Mouse (Mus musculus): ENCODE measurements at regions not wholly inside any gene's neighbourhood (a gene's known extent, or its start where the extent isn't known, plus 50 kb on each side); places are given as distances from the start of the nearest gene placed in this dataset.

DNA sequence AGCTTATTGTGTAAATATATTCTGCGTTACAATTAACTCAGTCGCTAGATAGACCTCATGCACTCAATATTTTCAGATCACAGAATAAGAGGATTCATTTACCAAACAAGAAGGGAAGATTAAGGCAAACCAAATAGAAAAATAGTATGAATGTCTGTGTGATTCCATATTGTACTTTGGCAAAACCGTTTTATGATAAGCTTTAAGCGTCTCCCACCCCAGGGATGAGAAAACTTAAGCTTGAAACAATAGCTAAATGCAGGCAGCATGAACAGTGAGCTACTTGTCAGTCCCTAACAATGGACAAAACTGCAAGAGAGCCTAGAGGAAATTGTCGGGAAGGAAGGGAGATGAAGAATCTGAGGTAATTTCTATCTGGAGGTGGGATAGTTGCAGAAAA is 628.3 kb upstream of the Cypt12 start:
- H3K4me3 ChIP-seq (ENCODE audit: insufficient read depth, low read length): no peak overlapping the region
- H3K27ac ChIP-seq (ENCODE audit: insufficient read depth, low read length): no peak overlapping the region
- TF ChIP-seq POLR2A (IDR thresholded peaks at IDR 0.05; ENCODE audit: extremely low read depth, insufficient read depth, low read length): no peak
- no peaks in the 10 kb centered on the region for H3K4me1 ChIP-seq (ENCODE audit: control insufficient read depth, insufficient read depth, low read length)

DNA sequence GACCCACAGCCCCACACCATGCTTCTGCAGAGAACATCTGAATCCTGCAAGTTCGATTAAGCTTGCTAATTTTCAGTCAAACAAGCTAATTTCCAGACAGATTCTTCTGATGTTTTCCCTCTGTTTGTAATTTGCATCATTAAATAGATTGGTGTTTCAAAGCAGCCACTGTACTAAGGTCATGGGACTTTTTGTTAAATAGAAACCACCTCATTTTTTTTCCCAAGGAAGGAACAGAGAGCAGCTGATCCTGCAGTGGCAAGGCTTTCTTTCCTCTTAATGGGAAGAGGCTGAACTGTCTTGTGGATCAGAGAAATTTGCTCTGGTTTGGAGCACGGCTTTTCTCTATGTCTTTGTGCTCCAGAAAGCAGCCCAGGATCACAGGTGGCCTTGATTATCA is 625.9 kb upstream of the Cypt12 start:
- TF ChIP-seq CTCF (IDR thresholded peaks at IDR 0.05; ENCODE audit: extremely low read depth, insufficient read depth, low read length): no peak
- TF ChIP-seq POLR2A (IDR thresholded peaks at IDR 0.05; ENCODE audit: extremely low read depth, insufficient read depth, low read length): no peak
- Histone ChIP-seq H3K27ac (ENCODE audit: insufficient read depth, low read length) (no peak overlapping the region), H3K4me1 (ENCODE audit: control insufficient read depth, insufficient read depth, low read length) (no peaks in the 10 kb centered on the region), H3K4me3 (ENCODE audit: insufficient read depth, low read length) (no peak overlapping the region)

DNA sequence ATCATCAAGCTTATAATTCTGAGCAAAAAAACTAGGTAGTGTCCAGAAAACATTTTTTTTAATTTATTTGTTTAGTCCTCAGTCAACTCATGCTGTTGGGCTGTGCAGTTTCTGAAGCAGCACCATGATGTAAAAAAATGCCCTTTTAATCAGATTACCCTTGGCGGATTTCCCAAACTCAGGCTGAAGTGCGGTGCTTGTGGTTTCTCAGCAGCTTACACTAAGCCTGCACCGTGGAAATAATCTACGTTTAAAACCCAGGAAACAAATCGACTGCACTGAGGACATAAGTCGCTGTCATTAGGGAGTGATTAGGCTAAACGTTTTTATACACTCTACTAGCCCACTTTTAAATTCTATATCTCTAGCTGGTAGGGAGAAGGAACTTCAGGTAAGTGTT is 623.4 kb upstream of the Cypt12 start:
- Histone ChIP-seq H3K4me1 (ENCODE audit: control insufficient read depth, insufficient read depth, low read length) (no peaks in the 10 kb centered on the region), H3K4me3 (ENCODE audit: insufficient read depth, low read length) (no peak overlapping the region), H3K27ac (ENCODE audit: insufficient read depth, low read length) (no peak overlapping the region; the same call in 1 of the 2 replicates)
- TF ChIP-seq CTCF (IDR thresholded peaks at IDR 0.05; ENCODE audit: extremely low read depth, insufficient read depth, low read length): no peak
- no peak for TF ChIP-seq POLR2A (IDR thresholded peaks at IDR 0.05; ENCODE audit: extremely low read depth, insufficient read depth, low read length)

DNA sequence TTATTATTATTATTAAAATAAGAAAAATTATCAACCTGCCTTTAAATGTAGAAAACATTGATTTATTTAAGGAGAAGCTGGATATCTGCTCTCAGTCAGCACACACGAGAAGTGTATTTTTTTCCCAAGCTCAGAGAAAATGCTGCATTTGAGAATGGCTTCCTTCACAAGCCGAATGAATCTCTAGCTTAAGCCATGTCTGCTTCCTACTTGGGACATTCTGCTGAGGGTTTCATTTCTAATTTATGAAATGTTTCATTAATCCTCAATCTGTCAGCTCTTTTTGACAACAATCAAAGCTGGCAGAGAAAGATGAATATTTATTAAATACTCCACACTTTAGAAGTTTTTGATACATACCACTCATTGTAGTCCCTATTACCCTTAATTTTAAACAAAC is 622.4 kb upstream of the Cypt12 start:
- Histone ChIP-seq H3K4me1 (ENCODE audit: control insufficient read depth, insufficient read depth, low read length) (no peaks in the 10 kb centered on the region), H3K27ac (ENCODE audit: insufficient read depth, low read length) (no peak overlapping the region), H3K4me3 (ENCODE audit: insufficient read depth, low read length) (no peak overlapping the region)
- no peak for TF ChIP-seq CTCF (IDR thresholded peaks at IDR 0.05; ENCODE audit: extremely low read depth, insufficient read depth, low read length)
- TF ChIP-seq POLR2A (IDR thresholded peaks at IDR 0.05; ENCODE audit: extremely low read depth, insufficient read depth, low read length): no peak

DNA sequence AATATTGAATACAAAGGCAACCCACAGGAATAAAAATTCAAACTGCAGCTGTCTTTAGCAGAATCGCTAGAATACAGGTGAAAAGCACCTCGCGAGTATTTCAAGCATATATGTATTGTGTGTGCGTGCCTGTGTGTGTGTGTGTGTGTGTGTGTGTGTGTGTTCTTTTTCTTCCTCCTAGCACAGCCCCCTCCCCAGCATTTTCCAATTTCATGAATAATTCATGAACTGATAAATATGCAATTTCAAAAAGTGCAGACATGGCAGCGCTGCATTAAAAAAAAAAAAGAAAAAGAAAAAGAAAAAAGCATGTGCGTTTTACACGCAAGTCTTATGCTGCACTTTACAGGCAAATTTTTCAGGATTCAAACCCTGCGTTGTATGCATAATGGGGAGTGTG is 621.9 kb upstream of the Cypt12 start:
- Histone ChIP-seq H3K27ac (ENCODE audit: insufficient read depth, low read length) (no peak overlapping the region; the same call in 1 of the 2 replicates), H3K4me1 (ENCODE audit: control insufficient read depth, insufficient read depth, low read length) (no peaks in the 10 kb centered on the region), H3K4me3 (ENCODE audit: insufficient read depth, low read length) (no peak overlapping the region)
- TF ChIP-seq CTCF (IDR thresholded peaks at IDR 0.05; ENCODE audit: extremely low read depth, insufficient read depth, low read length): no peak
- TF ChIP-seq POLR2A (IDR thresholded peaks at IDR 0.05; ENCODE audit: extremely low read depth, insufficient read depth, low read length): no peak

DNA sequence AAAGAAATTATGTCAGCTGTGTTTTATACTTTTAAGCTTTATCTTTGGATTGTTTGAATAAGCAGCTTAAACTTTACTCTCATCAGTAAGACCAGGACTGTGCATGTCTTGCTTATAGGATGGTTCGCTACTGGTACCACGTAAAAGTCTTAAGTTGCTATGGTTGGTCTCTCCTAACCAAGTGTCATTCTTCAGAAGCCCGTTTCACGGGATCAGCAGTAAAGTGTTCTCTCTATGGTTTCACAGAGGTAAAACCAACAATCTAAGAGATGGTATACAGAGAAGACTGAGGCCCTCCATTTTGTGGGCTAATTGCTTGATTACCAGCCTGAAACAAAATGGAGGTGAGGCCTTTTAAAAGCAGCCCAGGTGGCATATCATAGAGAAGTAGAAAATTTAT is 621.4 kb upstream of the Cypt12 start:
- H3K4me1 ChIP-seq (ENCODE audit: control insufficient read depth, insufficient read depth, low read length): no peaks in the 10 kb centered on the region
- H3K4me3 ChIP-seq (ENCODE audit: insufficient read depth, low read length): no peak overlapping the region
- TF ChIP-seq CTCF (IDR thresholded peaks at IDR 0.05; ENCODE audit: extremely low read depth, insufficient read depth, low read length) (no peak), POLR2A (IDR thresholded peaks at IDR 0.05; ENCODE audit: extremely low read depth, insufficient read depth, low read length) (no peak)
- H3K27ac ChIP-seq (ENCODE audit: insufficient read depth, low read length): no peak overlapping the region; the same call in 1 of the 2 replicates

DNA sequence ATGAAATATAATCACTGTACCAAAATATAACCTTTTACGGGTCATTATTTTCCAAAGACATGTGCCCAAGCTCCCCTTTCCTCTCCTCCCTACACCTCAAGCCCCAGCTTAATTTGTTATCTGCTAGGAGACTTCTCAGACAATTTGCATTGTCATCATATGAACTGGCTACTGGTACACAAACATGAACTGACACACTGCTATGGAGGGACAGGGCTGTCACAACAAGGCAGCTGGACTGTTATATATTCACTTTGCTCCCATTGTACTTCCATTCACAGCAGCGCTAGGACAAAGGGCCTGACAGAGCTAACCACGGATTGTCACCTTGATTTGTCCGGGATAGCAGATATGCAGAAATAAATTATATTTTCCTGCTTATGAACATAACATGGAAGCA is 620.5 kb upstream of the Cypt12 start:
- Histone ChIP-seq H3K4me1 (ENCODE audit: control insufficient read depth, insufficient read depth, low read length) (no peaks in the 10 kb centered on the region), H3K27ac (ENCODE audit: insufficient read depth, low read length) (0 out of 2 replicates have a peak overlapping the region, but pooled peaks have one; percentile 56), H3K4me3 (ENCODE audit: insufficient read depth, low read length) (no peak overlapping the region)
- TF ChIP-seq CTCF (IDR thresholded peaks at IDR 0.05; ENCODE audit: extremely low read depth, insufficient read depth, low read length): no peak
- no peak for TF ChIP-seq POLR2A (IDR thresholded peaks at IDR 0.05; ENCODE audit: extremely low read depth, insufficient read depth, low read length)

DNA sequence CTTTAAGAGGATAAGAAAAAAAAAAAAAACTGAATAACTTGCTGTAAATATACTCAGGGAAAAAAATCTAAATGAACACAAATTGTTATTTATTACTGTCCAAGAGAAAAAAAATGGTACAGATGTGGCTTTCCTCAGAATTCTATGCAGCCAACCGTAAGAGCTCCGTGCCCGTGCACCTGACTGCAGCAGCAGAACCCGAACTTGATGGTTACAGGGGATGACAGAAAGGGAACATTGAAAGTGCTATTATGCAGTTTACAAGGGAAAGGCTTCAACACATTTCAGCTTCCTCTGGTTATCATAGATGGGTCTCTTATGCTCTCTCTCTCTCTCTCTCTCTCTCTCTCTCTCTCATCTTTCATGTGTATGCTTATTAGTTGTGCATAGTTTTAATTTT is 618.8 kb upstream of the Cypt12 start:
- TF ChIP-seq CTCF (IDR thresholded peaks at IDR 0.05; ENCODE audit: extremely low read depth, insufficient read depth, low read length) (no peak), POLR2A (IDR thresholded peaks at IDR 0.05; ENCODE audit: extremely low read depth, insufficient read depth, low read length) (no peak)
- Histone ChIP-seq H3K27ac (ENCODE audit: insufficient read depth, low read length) (peak overlapping the region; percentile 67; the same call in 1 of the 2 replicates), H3K4me3 (ENCODE audit: insufficient read depth, low read length) (no peak overlapping the region)

DNA sequence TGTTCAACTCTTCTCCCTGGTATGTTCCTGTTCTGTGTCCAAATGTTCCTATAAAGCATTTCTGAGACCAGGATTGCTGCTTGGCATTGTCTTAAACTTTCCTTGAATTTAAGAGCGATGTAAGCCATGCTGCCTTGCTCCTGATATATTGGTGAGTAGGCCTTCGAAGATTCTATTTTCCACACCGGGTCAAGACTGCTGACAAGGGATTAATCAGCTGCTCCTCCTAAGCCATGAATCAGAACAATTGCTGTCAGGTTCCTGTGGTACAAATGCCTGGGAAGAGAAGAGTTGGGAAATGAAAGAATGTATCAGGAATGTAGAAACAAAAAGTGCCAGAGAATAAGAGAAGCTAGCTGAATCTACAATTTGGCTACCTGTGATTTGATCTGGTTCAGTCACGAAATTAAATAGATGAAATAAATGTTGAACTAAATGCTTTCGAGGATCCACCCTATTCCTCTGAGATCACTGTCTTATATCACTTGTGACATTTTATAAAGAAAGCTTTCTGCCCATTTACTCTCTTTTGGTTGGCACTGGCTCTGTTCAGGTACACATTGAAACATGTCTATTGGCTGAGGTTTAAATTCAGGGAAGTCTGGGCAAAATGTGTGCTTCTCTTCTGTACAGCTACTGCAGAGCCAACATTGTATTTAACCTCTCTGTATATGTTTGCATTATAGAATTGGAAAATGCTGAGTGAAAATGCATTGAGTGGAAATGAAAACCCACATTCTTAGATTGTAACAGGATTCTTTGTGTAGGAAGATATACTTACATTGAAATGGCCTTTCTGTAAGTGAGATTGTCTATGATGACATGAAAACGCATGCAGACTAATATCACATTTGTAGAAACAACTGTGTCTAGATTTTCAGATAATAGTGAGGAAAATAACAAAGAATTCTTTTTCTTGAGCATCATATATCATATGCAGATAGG is 617.5 kb upstream of the Cypt12 start:
- TF ChIP-seq CTCF (IDR thresholded peaks at IDR 0.05; ENCODE audit: extremely low read depth, insufficient read depth, low read length) (no peak), POLR2A (IDR thresholded peaks at IDR 0.05; ENCODE audit: extremely low read depth, insufficient read depth, low read length) (no peak)
- Histone ChIP-seq H3K27ac (ENCODE audit: insufficient read depth, low read length) (peak overlapping the region; percentile 56; the same call in 1 of the 2 replicates), H3K4me3 (ENCODE audit: insufficient read depth, low read length) (no peak overlapping the region), H3K4me1 (ENCODE audit: control insufficient read depth, insufficient read depth, low read length) (no peaks in the 10 kb centered on the region)

More for the DNA sequence above, 618.8 kb upstream of the Cypt12 start:
- H3K4me1 ChIP-seq (ENCODE audit: control insufficient read depth, insufficient read depth, low read length): no peaks in the 10 kb centered on the region

DNA sequence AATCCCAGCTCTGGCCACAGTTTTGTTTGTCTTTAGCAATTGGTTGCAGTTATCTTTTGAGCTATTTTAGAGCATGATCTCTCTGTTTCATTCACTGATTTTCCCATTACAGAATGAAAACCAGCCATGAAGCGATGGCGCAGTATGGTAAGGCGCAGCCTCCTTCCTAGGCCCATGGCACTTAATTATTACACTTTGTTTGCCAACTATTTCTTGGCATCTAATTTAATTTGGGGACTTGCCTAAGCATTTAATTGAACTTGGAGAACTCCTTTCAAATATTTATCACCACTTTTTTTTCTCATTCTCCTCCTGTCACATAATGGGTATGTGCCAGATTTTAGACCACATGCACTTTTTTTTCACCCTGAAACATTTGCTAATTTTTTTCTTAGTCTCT is 588.0 kb upstream of the Cypt12 start:
- Histone ChIP-seq H3K27ac (ENCODE audit: insufficient read depth, low read length) (no peak overlapping the region), H3K4me1 (ENCODE audit: control insufficient read depth, insufficient read depth, low read length) (no peaks in the 10 kb centered on the region), H3K4me3 (ENCODE audit: insufficient read depth, low read length) (no peak overlapping the region)
- TF ChIP-seq CTCF (IDR thresholded peaks at IDR 0.05; ENCODE audit: extremely low read depth, insufficient read depth, low read length): no peak
- TF ChIP-seq POLR2A (IDR thresholded peaks at IDR 0.05; ENCODE audit: extremely low read depth, insufficient read depth, low read length): no peak
